Mouse (Mus musculus) spleen, adult 18-20 months (tissue): ENCODE measurements at regions not wholly inside any gene's neighbourhood (a gene's known extent, or its start where the extent isn't known, plus 50 kb on each side); places are given as distances from the start of the nearest gene placed in this dataset.
A peak's percentile ranks its signal among the peaks of the same experiment; 100 is the strongest.

ENCODE experiments used
- DNase-seq, 2 experiments: peaks; one replicate each; pipeline ENCODE4 v3.0.0; 2022; ENCODE audit warnings: mixed read lengths in 2 of 2

GRCm38 (mm10) chrX:4136135-4136534, 60.2 kb upstream of the Btbd35f28 start:
- DNase-seq, result peak in 1 of 2 experiments; percentile 19
